Mouse (Mus musculus) E14TG2a.4 (cell line): Measurements from ENCODE around the gene Vasn.

Experiments
- CTCF ChIP-seq: conservative IDR thresholded peaks from 2 replicates; pipeline ENCODE4 v1.5.1; 2014; ENCODE audit warnings: low read length
- NANOG ChIP-seq: IDR thresholded peaks from 2 replicates; pipeline ENCODE4 v1.6.1; 2014; ENCODE audit warnings: borderline replicate concordance, low read length, mixed read lengths
- POU5F1 ChIP-seq: IDR thresholded peaks from 2 replicates; pipeline ENCODE4 v1.6.1; 2014; ENCODE audit warnings: low read length, borderline replicate concordance

DNA sequence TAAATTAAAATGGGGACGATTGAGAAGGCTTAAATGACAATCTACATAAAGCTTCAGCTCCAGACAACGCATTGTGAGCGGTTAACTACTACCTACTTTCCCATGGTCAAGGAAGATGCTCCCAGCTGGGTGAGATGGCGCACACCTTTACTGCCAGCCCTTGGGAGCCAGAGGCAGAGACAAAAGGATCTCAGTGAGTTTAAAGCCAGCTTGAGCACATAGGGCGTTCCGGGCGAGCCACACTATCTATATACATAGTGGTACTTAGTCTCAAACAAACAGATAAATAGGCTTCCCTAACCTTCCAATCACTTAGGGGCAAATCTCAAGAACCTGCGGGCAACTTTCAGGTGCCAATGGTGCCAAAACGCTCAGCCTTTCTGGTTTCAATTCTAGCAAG is 15.7 kb upstream of the Vasn start:
- TF ChIP-seq CTCF (no peak), POU5F1 (no peak), NANOG (no peak)
